Mouse (Mus musculus) CD4-positive, CD25-positive, alpha-beta regulatory T cell, adult 2 months (primary cell): ENCODE data around the gene Ubr2.

Experiments used
- DNase-seq: peaks from one replicate; pipeline ENCODE4 v3.0.0-alpha.2; 2012; ENCODE audit warnings: low read depth, low spot score

The Ubr2 gene

DNA sequence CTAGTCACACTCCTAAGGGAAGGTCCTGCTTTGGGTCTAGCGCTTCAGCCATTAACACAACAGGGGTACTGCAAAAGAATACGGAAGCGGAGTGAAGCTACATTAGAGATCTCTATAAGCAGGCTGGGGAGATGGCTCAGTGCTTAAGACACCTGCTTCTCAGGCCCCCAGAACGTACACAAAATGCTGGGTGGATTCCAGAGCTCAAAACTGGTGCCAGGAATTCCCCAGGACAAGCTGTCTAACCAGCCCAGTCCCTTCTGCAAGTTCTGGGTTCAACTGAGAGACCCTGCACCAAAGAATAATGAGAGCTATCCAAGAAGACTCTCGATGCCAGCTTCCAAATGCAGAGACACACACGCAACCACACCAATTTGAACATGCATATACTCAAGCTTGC lies 128.6 kb downstream of the Ubr2 start:
- DNase-seq: no peak

DNA sequence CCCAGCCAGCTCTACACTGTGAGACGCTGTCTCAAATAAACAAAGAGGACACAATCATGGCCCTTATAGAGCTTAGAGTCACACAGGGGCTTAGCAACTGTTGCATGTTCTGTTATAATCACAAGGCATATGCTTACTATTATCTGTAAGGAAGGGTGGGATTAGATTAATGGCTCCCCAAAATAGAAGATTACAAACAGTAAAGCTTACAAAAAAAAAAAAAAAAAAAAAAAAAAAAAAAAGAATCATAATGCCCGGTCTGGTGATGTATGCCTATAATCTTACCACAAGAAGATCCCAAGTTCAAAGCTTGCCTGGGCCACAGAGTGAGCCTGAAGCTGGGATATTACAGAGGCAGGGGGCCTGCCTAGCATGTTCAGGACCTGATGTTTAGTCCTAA lies 130.0 kb downstream of the Ubr2 start:
- no peak for DNase-seq

DNA sequence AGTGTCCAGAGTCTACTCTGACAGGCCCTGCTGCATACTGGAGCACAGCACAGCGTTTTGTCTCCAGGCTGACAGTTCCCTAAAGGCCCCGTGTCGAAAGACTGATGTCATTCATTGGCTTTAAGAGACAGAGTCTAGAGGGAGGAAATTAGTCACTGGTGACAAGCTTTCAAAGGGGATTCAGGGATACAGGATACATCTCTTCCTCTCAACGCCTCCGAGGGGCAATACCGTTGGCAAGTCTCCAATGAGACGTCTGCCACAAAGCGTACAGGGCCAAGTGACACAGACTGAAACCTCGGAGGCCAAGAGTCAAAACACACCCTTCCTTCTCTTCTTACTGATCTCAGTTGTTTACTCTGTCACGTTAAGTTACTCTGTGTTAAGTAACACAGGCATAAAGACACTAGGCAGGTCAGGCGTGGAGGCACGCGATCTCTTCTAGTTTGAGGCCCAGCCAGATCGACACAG lies 130.5 kb downstream of the Ubr2 start:
- peak; percentile 68 for DNase-seq
